Mouse (Mus musculus) stomach, embryonic 16.5 days (tissue): ENCODE measurements around the gene Lage3. TPM values are rescaled to one million over a fixed set of nuclear protein-coding genes. Genes with fewer than 3 reads are reported as not detected.

Source experiments
- ATAC-seq: fragments of 200-750 bp; cut with Nextera tagmentation; 2 replicates; pipeline ENCODE4 v1.8.0; 2017; ENCODE audit warnings: moderate number of reproducible peaks, moderate TSS enrichment; ENCODE audit not compliant: insufficient read depth, low FRiP score
- H3K27ac ChIP-seq: fragments of 300-500 bp; sonication (generic); 2 replicates; pipeline ENCODE4 v1.5.1; 2014; ENCODE audit warnings: low read length
- H3K27me3 ChIP-seq: fragments of 300-500 bp; sonication (generic); 2 replicates; pipeline ENCODE4 v1.6.1; 2014; ENCODE audit warnings: low read length, control low read depth, mixed read lengths; ENCODE audit not compliant: control insufficient read depth, insufficient read depth
- H3K36me3 ChIP-seq: fragments of 300-500 bp; sonication (generic); 2 replicates; pipeline ENCODE4 v1.6.1; 2014; ENCODE audit warnings: low read length; ENCODE audit not compliant: control insufficient read depth, insufficient read depth
- H3K4me1 ChIP-seq: fragments of 300-500 bp; sonication (generic); 2 replicates; pipeline ENCODE4 v1.6.1; 2014; ENCODE audit warnings: low read length, control low read depth, mixed read lengths; ENCODE audit not compliant: control insufficient read depth, insufficient read depth
- H3K4me2 ChIP-seq: fragments of 300-500 bp; sonication (generic); 2 replicates; pipeline ENCODE4 v1.6.1; 2014; ENCODE audit warnings: low read depth, low read length, mixed read lengths
- H3K4me3 ChIP-seq: fragments of 300-500 bp; sonication (generic); replicated peaks from 2 replicates; pipeline ENCODE4 v1.5.1; 2014; ENCODE audit warnings: mild to moderate bottlenecking, low read length
- H3K9ac ChIP-seq: fragments of 300-500 bp; sonication (generic); 2 replicates; pipeline ENCODE4 v1.6.1; 2014; ENCODE audit warnings: low read length
- H3K9me3 ChIP-seq: fragments of 300-500 bp; sonication (generic); replicated peaks from 2 replicates; pipeline ENCODE4 v1.6.1; 2016; ENCODE audit warnings: low read length, control low read depth; ENCODE audit not compliant: control insufficient read depth
- WGBS: fragments of 180-500 bp; shearing (Covaris S2); extraction: QIAGEN DNeasy Blood & Tissue Kit; methylation state at CpG from one replicate; pipeline ENCODE4 v1.1.7; 2014; 5-methylcytosine and 5-hydroxymethylcytosine counted together
- polyA plus RNA-seq: library from polyadenylated mRNA; unstranded; fragments of >200 nt; fragmentation: Nextera tagmentation; extraction: Ambion mirVana; gene quantifications from 2 replicates; pipeline ENCODE4 v1.2.1, GENCODE M21; 2015

Gene Lage3
- 94.3 and 105 TPM in 2 replicates for polyA plus RNA-seq

- Histone ChIP-seq H3K27ac (0 out of 2 replicates have a peak within 1 kb of the TSS, but pooled peaks have one; percentile 23), H3K36me3 (no peaks in the 10 kb centered on the region), H3K9ac (peak within 1 kb of the TSS; percentile 70), H3K4me2 (peak within 1 kb of the TSS; percentile 60), H3K9me3 (no peaks in the 10 kb centered on the region), H3K27me3 (no peaks in the 10 kb centered on the region), H3K4me3 (peak within 1 kb of the TSS; percentile 51), H3K4me1 (no peaks in the 10 kb centered on the region)
- peak; percentile 85 for ATAC-seq
- WGBS, result 22% methylated on average over 11 of the region's 22 CpGs
Observed at GRCm38 (mm10) chrX:74353467-74353770, at the start of gene Lage3. Gene Lage3 (minus strand): TSS chrX:74353618.

DNA sequence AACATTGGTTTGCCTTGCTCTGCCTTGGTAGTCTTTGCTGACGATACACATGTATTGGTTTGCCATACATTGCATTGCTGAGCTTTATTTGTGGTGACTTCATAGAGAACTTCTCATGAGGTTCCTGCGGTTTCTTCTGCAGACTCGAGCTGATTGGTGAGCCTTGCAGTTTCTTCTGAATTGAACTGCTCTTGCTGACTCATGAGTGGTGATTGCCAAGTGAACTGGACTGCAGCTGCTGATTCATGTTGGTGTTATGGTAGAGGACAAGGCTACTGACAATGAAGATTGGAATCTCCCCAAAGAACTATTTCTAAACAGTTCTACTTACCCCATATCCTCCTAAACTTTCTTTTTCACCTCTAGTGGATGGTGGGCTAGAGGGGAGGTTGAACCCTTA is 46.7 kb upstream of the Lage3 start:
- H3K9ac ChIP-seq, result no peak overlapping the region
- H3K27me3 ChIP-seq, result no peaks in the 10 kb centered on the region
- H3K36me3 ChIP-seq, result no peaks in the 10 kb centered on the region
- ATAC-seq, result no peak
- no peak overlapping the region for H3K4me2 ChIP-seq
- no peaks in the 10 kb centered on the region for H3K9me3 ChIP-seq
- H3K4me1 ChIP-seq, result no peaks in the 10 kb centered on the region
- no peak overlapping the region for H3K4me3 ChIP-seq
- H3K27ac ChIP-seq, result no peak overlapping the region
- WGBS, result 77% methylated on average over 3 of the region's 3 CpGs

GRCm38 (mm10) chrX:74392535-74393443 is 39.4 kb upstream of the Lage3 start, which contains the start of the genes Fam3a and Ikbkg:
Gene Fam3a (minus strand): TSS chrX:74393272.
Gene Ikbkg (plus strand): TSS chrX:74393290.
- ATAC-seq, result peak; percentile 100
- H3K4me2 ChIP-seq, result peak within 1 kb of the TSS; percentile 65
- H3K9me3 ChIP-seq, result no peaks in the 10 kb centered on the region
- 10% methylated on average over 30 of the region's 30 CpGs for WGBS
- peak within 1 kb of the TSS; percentile 79 for H3K9ac ChIP-seq
- H3K4me1 ChIP-seq, result no peaks in the 10 kb centered on the region
- H3K36me3 ChIP-seq, result no peaks in the 10 kb centered on the region
- H3K27ac ChIP-seq, result peak within 1 kb of the TSS; percentile 94
- peak within 1 kb of the TSS; percentile 52 for H3K4me3 ChIP-seq
- no peaks in the 10 kb centered on the region for H3K27me3 ChIP-seq

DNA sequence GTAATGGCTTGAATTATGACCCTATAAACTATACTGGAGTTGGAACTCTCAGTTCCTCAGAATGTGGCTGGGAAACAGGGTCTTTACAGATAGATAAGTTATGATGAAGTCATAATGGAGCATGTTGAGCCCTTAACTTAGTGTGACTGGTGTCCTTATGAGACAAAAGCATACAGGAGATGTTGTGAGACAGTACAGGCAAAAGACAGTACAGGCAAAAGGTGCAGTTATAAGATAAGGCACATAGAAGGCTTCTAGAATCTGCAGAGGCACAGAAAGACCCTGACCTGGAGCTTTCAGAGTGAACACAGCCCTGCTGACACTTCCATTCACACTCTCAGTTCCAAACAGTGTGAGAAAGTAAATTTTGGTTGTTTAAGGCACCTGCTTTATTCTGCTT is 34.7 kb upstream of the Lage3 start:
- no peaks in the 10 kb centered on the region for H3K27me3 ChIP-seq
- no peak for ATAC-seq
- no peak overlapping the region for H3K4me2 ChIP-seq
- no peaks in the 10 kb centered on the region for H3K9me3 ChIP-seq
- no peak overlapping the region for H3K4me3 ChIP-seq
- no peaks in the 10 kb centered on the region for H3K36me3 ChIP-seq
- H3K9ac ChIP-seq, result no peak overlapping the region
- no peak overlapping the region for H3K27ac ChIP-seq
- H3K4me1 ChIP-seq, result no peaks in the 10 kb centered on the region

DNA sequence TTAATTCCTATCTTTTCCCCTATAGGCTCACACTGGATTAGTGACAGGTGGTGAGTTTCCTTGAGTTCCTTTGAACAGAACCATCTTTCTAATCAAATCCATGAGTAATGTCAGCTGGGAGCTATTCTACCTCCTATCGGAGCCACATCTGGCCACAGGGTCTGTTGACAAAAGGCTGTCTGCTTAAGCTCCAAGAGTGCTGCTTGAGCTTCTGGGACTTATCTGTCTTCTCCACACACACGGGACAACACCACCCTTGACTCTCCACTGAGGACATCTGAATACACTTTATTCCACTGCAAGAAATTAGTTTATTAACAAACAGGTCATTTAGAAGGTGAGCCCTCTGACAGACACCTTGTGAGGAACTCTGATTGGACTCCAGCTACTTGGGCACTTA is 31.0 kb upstream of the Lage3 start:
- H3K4me1 ChIP-seq, result no peaks in the 10 kb centered on the region
- no peak overlapping the region for H3K4me2 ChIP-seq
- no peaks in the 10 kb centered on the region for H3K27me3 ChIP-seq
- ATAC-seq, result no peak
- no peak overlapping the region for H3K4me3 ChIP-seq
- WGBS, result 80% methylated on average over 2 of the region's 2 CpGs
- H3K27ac ChIP-seq, result no peak overlapping the region
- H3K9ac ChIP-seq, result no peak overlapping the region
- no peaks in the 10 kb centered on the region for H3K36me3 ChIP-seq
- H3K9me3 ChIP-seq, result no peaks in the 10 kb centered on the region

DNA sequence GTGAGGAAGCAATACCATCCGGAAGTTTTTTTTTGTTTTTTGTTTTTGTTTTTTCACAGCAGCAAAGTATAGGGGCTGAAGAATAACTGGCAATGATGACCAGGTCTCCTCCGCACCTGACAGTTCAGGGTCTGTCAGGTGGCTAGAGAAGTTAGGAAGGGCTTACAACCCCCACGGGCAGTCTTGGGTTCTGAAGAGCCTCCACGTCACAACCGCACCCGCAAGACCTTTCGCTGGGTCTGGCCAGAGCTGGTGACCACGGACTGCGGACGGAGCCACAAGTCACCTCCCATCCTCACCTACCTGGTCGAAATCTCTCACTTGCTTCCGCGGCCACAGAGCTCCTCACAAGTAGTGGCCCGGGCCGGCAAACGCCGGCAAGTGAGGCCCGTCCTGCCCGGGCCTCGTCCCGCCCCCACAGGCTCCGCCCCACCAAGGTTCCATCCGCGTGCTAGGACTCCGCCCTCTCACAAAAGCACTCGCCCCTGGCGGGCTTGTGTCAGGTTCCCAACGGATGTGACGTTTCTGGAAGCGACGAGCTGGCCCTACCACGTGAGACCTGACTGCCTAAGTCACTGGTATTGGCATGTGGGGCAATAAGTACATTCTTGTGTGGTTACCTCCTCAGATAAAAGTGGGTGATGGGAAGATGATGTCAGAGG is 19.6 kb upstream of the Lage3 start, which contains the start of the genes Ubl4a and Slc10a3:
TSS of gene Ubl4a (minus strand) at position 331 of the 662 bp plus-strand sequence.
TSS of gene Slc10a3 (minus strand) at position 462 of the 662 bp plus-strand sequence.
- H3K4me2 ChIP-seq, result peak within 1 kb of the TSS; percentile 60
- no peak within 1 kb of the TSS for H3K27ac ChIP-seq

DNA sequence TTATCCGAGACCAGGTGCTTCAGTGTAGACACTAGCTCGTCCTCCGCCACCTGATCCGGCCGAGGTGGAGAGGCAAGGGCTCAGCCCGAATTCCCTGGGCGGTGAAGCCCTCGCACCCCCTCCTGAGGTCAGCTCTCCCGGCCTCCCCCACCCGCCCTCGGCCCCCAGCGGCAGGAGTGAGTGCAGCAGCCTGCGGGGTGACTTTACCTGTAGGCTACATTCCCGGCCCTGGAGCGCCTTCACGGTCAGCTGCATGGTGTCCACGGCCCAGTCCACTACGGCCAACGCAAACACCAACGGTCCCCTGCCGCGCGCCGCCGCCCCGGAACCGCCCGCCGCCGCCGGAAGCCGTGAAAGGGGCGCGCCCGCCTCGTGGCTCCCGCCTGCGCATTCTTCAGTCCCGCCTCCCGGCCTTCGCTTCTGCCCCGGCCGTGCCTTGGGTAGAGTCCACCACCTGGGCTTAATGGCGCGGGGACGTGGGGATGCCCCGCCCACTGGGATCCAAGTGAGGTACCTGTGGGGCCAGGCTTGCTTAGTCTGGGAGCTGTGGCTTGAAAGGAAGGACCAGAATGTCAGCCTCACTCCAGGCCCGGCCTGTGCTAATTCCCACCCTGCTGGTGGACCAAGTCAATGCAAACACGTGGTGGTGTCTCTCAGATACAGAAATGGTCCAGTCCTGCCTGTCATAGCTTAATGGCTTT is 14.9 kb upstream of the Lage3 start:
- peak overlapping the region; percentile 84 for H3K9ac ChIP-seq
- H3K4me2 ChIP-seq, result peak overlapping the region; percentile 67
- H3K27ac ChIP-seq, result peak overlapping the region; percentile 72
- no peaks in the 10 kb centered on the region for H3K9me3 ChIP-seq
- H3K4me3 ChIP-seq, result peak overlapping the region; percentile 68
- WGBS, result 15% methylated on average over 39 of the region's 49 CpGs
- peaks cover 9% of the 10 kb centered on the region; the same call in 1 of the 2 replicates for H3K4me1 ChIP-seq
- 0 out of 2 replicates have a peak, but pooled peaks cover 9% of the 10 kb centered on the region for H3K36me3 ChIP-seq
- ATAC-seq, result peak; percentile 86
- no peaks in the 10 kb centered on the region for H3K27me3 ChIP-seq

More for the DNA sequence above, 19.6 kb upstream of the Lage3 start, which contains the start of the genes Ubl4a and Slc10a3:
- H3K9me3 ChIP-seq, result no peaks in the 10 kb centered on the region
- H3K4me3 ChIP-seq, result peak within 1 kb of the TSS; percentile 57
- peak within 1 kb of the TSS; percentile 72 for H3K9ac ChIP-seq
- H3K4me1 ChIP-seq, result 0 out of 2 replicates have a peak, but pooled peaks cover 3% of the 10 kb centered on the region
- WGBS, result 27% methylated on average over 32 of the region's 32 CpGs
- H3K27me3 ChIP-seq, result no peaks in the 10 kb centered on the region
- peak; percentile 91 for ATAC-seq
- 0 out of 2 replicates have a peak, but pooled peaks cover 7% of the 10 kb centered on the region for H3K36me3 ChIP-seq

GRCm38 (mm10) chrX:74367512-74367911 is 14.1 kb upstream of the Lage3 start:
- peaks cover 9% of the 10 kb centered on the region; the same call in 1 of the 2 replicates for H3K4me1 ChIP-seq
- H3K9me3 ChIP-seq, result no peaks in the 10 kb centered on the region
- 0 out of 2 replicates have a peak, but pooled peaks cover 9% of the 10 kb centered on the region for H3K36me3 ChIP-seq
- H3K4me2 ChIP-seq, result peak overlapping the region; percentile 67
- H3K9ac ChIP-seq, result peak overlapping the region; percentile 84
- H3K4me3 ChIP-seq, result peak overlapping the region; percentile 68
- 53% methylated on average over 10 of the region's 10 CpGs for WGBS
- no peak for ATAC-seq
- H3K27me3 ChIP-seq, result no peaks in the 10 kb centered on the region
- no peak overlapping the region for H3K27ac ChIP-seq
